Mouse (Mus musculus) retina, embryonic 14.5 days (tissue): ENCODE data around the gene Slc47a2.

Source experiments
- DNase-seq: peaks from one replicate; pipeline ENCODE4 v3.0.0-alpha.2; 2015; ENCODE audit warnings: low spot score

Slc47a2 gene

GRCm38 (mm10) chr11:61342505-61343420 is at the start of gene Slc47a2:
Gene Slc47a2, minus strand, starts transcription at chr11:61342860.
- peak; percentile 82 for DNase-seq

GRCm38 (mm10) chr11:61388936-61389335 is 46.3 kb upstream of the Slc47a2 start:
- no peak for DNase-seq

GRCm38 (mm10) chr11:61388012-61388411 is 45.4 kb upstream of the Slc47a2 start:
- peak; percentile 75 for DNase-seq

- no peak for DNase-seq
Observed at GRCm38 (mm10) chr11:61387233-61387632, 44.6 kb upstream of the Slc47a2 start.

- no peak for DNase-seq
Observed at GRCm38 (mm10) chr11:61385725-61386124, 43.1 kb upstream of the Slc47a2 start.

GRCm38 (mm10) chr11:61381272-61381671 is 38.6 kb upstream of the Slc47a2 start:
- no peak for DNase-seq

GRCm38 (mm10) chr11:61378651-61379050 is 36.0 kb upstream of the Slc47a2 start:
- DNase-seq = no peak

- peak; percentile 35 for DNase-seq
Observed at GRCm38 (mm10) chr11:61377881-61378613, 35.4 kb upstream of the Slc47a2 start, which contains the start of gene Slc47a1. Gene Slc47a1, minus strand, starts transcription at chr11:61378345.

GRCm38 (mm10) chr11:61368668-61369067 is 26.0 kb upstream of the Slc47a2 start:
- DNase-seq = no peak

- no peak for DNase-seq
Observed at GRCm38 (mm10) chr11:61366517-61367273, 24.0 kb upstream of the Slc47a2 start.

GRCm38 (mm10) chr11:61365938-61366337 is 23.3 kb upstream of the Slc47a2 start:
- DNase-seq = no peak

GRCm38 (mm10) chr11:61364096-61364495 is 21.4 kb upstream of the Slc47a2 start:
- DNase-seq = no peak

- no peak for DNase-seq
Observed at GRCm38 (mm10) chr11:61361515-61362190, 19.0 kb upstream of the Slc47a2 start.

- DNase-seq = no peak
Observed at GRCm38 (mm10) chr11:61356600-61356999, 13.9 kb upstream of the Slc47a2 start.

- no peak for DNase-seq
Observed at GRCm38 (mm10) chr11:61356111-61356510, 13.5 kb upstream of the Slc47a2 start.

- peak; percentile 63 for DNase-seq
Observed at GRCm38 (mm10) chr11:61355351-61355750, 12.7 kb upstream of the Slc47a2 start.

GRCm38 (mm10) chr11:61354346-61354745 is 11.7 kb upstream of the Slc47a2 start:
- no peak for DNase-seq

- no peak for DNase-seq
Observed at GRCm38 (mm10) chr11:61353038-61353437, 10.4 kb upstream of the Slc47a2 start.

GRCm38 (mm10) chr11:61352138-61352651 is 9.5 kb upstream of the Slc47a2 start:
- DNase-seq = peak; percentile 39

GRCm38 (mm10) chr11:61349337-61349736 is 6.7 kb upstream of the Slc47a2 start:
- DNase-seq = peak; percentile 77

GRCm38 (mm10) chr11:61346133-61346532 is 3.5 kb upstream of the Slc47a2 start:
- peak; percentile 53 for DNase-seq
